Mouse (Mus musculus) bone marrow, adult 2 months (tissue): Measurements from ENCODE around the gene Gcnt1.

ENCODE experiments used
- CTCF ChIP-seq: fragments of 200-500 bp; IDR thresholded peaks from 2 replicates; pipeline ENCODE4 v1.5.1; 2011; ENCODE audit warnings: low read length, control low read depth; ENCODE audit not compliant: control insufficient read depth, insufficient read depth
- POLR2A ChIP-seq: fragments of 200-500 bp; IDR thresholded peaks from 2 replicates; pipeline ENCODE4 v1.6.1; 2011; ENCODE audit warnings: low read depth, mild to moderate bottlenecking, control low read depth, low read length, borderline replicate concordance; ENCODE audit not compliant: control insufficient read depth

GRCm38 (mm10) chr19:17286004-17286403 is 86.6 kb downstream of the Gcnt1 start:
- TF ChIP-seq POLR2A: no peak
- no peak for TF ChIP-seq CTCF
